Mouse (Mus musculus) T-cell, adult 2 months (primary cell): ENCODE data around the gene Ptgis.

ENCODE experiments used
- DNase-seq: peaks from one replicate; pipeline ENCODE4 v3.0.0; 2022; ENCODE audit warnings: low spot score

Ptgis gene

GRCm38 (mm10) chr2:167155541-167155973, 84.8 kb downstream of the Ptgis start:
- DNase-seq: no peak

GRCm38 (mm10) chr2:167150880-167151279, 89.5 kb downstream of the Ptgis start:
- no peak for DNase-seq

- no peak for DNase-seq
Observed at GRCm38 (mm10) chr2:167150135-167150534, 90.3 kb downstream of the Ptgis start.

- DNase-seq: no peak
Observed at GRCm38 (mm10) chr2:167149035-167149434, 91.4 kb downstream of the Ptgis start.

- no peak for DNase-seq
Observed at GRCm38 (mm10) chr2:167147708-167148107, 92.7 kb downstream of the Ptgis start.

- DNase-seq: no peak
Observed at GRCm38 (mm10) chr2:167145904-167146303, 94.5 kb downstream of the Ptgis start.

GRCm38 (mm10) chr2:167144439-167145307, 95.7 kb downstream of the Ptgis start:
- DNase-seq: no peak

GRCm38 (mm10) chr2:167143914-167144313, 96.5 kb downstream of the Ptgis start:
- DNase-seq: no peak

GRCm38 (mm10) chr2:167142282-167142681, 98.1 kb downstream of the Ptgis start:
- DNase-seq: no peak

- DNase-seq: no peak
Observed at GRCm38 (mm10) chr2:167141810-167142209, 98.6 kb downstream of the Ptgis start.
